Mouse (Mus musculus): ENCODE results near the gene 4833423E24Rik.

- TF ChIP-seq CTCF (IDR thresholded peaks at IDR 0.05; ENCODE audit: control insufficient read depth, insufficient read depth, insufficient read length) (no peak), MAX (IDR thresholded peaks at IDR 0.05) (no peak), MYOG (IDR thresholded peaks at IDR 0.05; ENCODE audit: control insufficient read depth, extremely low read depth, insufficient read length) (no peak), FOSL1 (IDR thresholded peaks at IDR 0.05; ENCODE audit: insufficient read depth, low read length, poor library complexity, severe bottlenecking) (no peak), MYOD1 (IDR thresholded peaks at IDR 0.05; ENCODE audit: control insufficient read depth, insufficient read length, low read depth) (no peak)
Observed at GRCm38 (mm10) chr2:85442546-85442945, 76.3 kb downstream of the 4833423E24Rik start.
